In genomic region chr10:80435764-80436163, GRCm38 (mm10) we compare ENCODE assay signal across 10 mouse cellular contexts. TPM values are rescaled to one million over a fixed set of nuclear protein-coding genes. Genes with fewer than 3 reads are reported as not detected.
DNase-seq lines count a peak whose midpoint lies in the region; ATAC-seq and TF ChIP-seq lines count a peak whose summit lies in the region.
"Had no signal": no experiment of that assay in that cellular context is flagged by ENCODE, and none has a peak within 500 bp of the region (broad histone marks: within the 10 kb centered on the region; RNA-seq: fewer than 3 reads in every experiment).

No protein-coding gene starts in this region.

- peaks cover 3% of the 10 kb centered on the region for H3K27me3 ChIP-seq in megakaryocyte, embryonic 14.5 days (replicated peaks)
- no peaks in the 10 kb centered on the region for H3K27me3 ChIP-seq in embryonic facial prominence, embryonic 14.5 days (replicated peaks; ENCODE audit: control insufficient read depth, insufficient read depth, low read length)
- H3K27me3 ChIP-seq in liver, postnatal 0 days (ENCODE audit: insufficient read depth, low read length): no peaks in the 10 kb centered on the region

- intact Hi-C loops in left cerebral cortex, postnatal 10 days (cut with DNase I): loop anchor here (10.0 kb wide), 1 partner anchor 259 kb away; no protein-coding TSS in a partner anchor

- TF ChIP-seq EP300 in liver, postnatal 0 days (IDR thresholded peaks at IDR 0.05; ENCODE audit: low read depth): 0 out of 2 replicates have a peak, but pooled peaks have one; percentile 12

- 33% methylated on average over 7 of the region's 7 CpGs for WGBS in embryonic facial prominence, embryonic 14.5 days
- WGBS in liver, postnatal 0 days (ENCODE audit: insufficient replicate concordance): 32% methylated on average over 7 of the region's 7 CpGs

- 0 out of 2 replicates have a peak overlapping the region, but pooled peaks have one; percentile 8 for H3K9ac ChIP-seq in embryonic facial prominence, embryonic 14.5 days (ENCODE audit: low read depth, low read length)
- H3K9ac ChIP-seq in liver, postnatal 0 days (replicated peaks): peak overlapping the region; percentile 49; the same call in 1 of the 2 replicates

- peak overlapping the region; percentile 47 for H3K4me3 ChIP-seq in megakaryocyte, embryonic 14.5 days (replicated peaks)
- no peak overlapping the region for H3K4me3 ChIP-seq in embryonic facial prominence, embryonic 14.5 days (ENCODE audit: low read depth, low read length)
- no peak overlapping the region for H3K4me3 ChIP-seq in liver, postnatal 0 days (ENCODE audit: low read depth, low read length)
- H3K4me3 ChIP-seq: layer of hippocampus, adult 2 months had no signal

- 0 out of 2 replicates have a peak overlapping the region, but pooled peaks have one; percentile 10 for H3K4me2 ChIP-seq in embryonic facial prominence, embryonic 14.5 days (ENCODE audit: low read depth, low read length)
- peak overlapping the region; percentile 57 for H3K4me2 ChIP-seq in liver, postnatal 0 days (ENCODE audit: low read depth, low read length)

- no peak for TF ChIP-seq CTCF in liver, postnatal 0 days (IDR thresholded peaks at IDR 0.05; ENCODE audit: low read depth)

- peaks cover 5% of the 10 kb centered on the region for H3K36me3 ChIP-seq in megakaryocyte, embryonic 14.5 days (replicated peaks; ENCODE audit: low read length)
- H3K36me3 ChIP-seq in embryonic facial prominence, embryonic 14.5 days (ENCODE audit: control insufficient read depth, insufficient read depth, low read length): peaks cover 4% of the 10 kb centered on the region; the same call in 1 of the 2 replicates
- H3K36me3 ChIP-seq in liver, postnatal 0 days (replicated peaks; ENCODE audit: insufficient read depth, low read length): 0 out of 2 replicates have a peak, but pooled peaks cover 2% of the 10 kb centered on the region

- no peaks in the 10 kb centered on the region for H3K9me3 ChIP-seq in megakaryocyte, embryonic 14.5 days
- no peaks in the 10 kb centered on the region for H3K9me3 ChIP-seq in embryonic facial prominence, embryonic 14.5 days (ENCODE audit: control insufficient read depth, low read length)
- H3K9me3 ChIP-seq in liver, postnatal 0 days (ENCODE audit: low read length): no peaks in the 10 kb centered on the region

- no peak for ATAC-seq in megakaryocyte, adult 5-6 weeks (ENCODE audit: poor library complexity, severe bottlenecking)
- no peak for ATAC-seq in embryonic facial prominence, embryonic 14.5 days (ENCODE audit: low read depth)
- ATAC-seq in liver, postnatal 0 days: no peak

- H3K4me1 ChIP-seq in megakaryocyte, embryonic 14.5 days: peaks cover 80% of the 10 kb centered on the region
- peaks cover 22% of the 10 kb centered on the region for H3K4me1 ChIP-seq in embryonic facial prominence, embryonic 14.5 days (ENCODE audit: control insufficient read depth, insufficient read depth, low read length)
- H3K4me1 ChIP-seq in liver, postnatal 0 days (ENCODE audit: insufficient read depth): peaks cover 43% of the 10 kb centered on the region

- peak; percentile 39 for DNase-seq in adrenal gland, postnatal 10 days
- DNase-seq in adrenal gland, postnatal 14 days: no peak
- peak; percentile 45 for DNase-seq in embryonic facial prominence, embryonic 14.5 days (ENCODE audit: low spot score)
- DNase-seq in liver, postnatal 0 days: peak; percentile 63
- DNase-seq in right cerebral cortex, postnatal 10 days (ENCODE audit: low spot score in 2 of 2): no peak
- no peak for DNase-seq in left cerebral cortex, postnatal 10 days (ENCODE audit: extremely low spot score in 1 of 2, low spot score in 2 of 2)

- H3K27ac ChIP-seq in embryonic facial prominence, embryonic 14.5 days (replicated peaks; ENCODE audit: low read depth, low read length): no peak overlapping the region; the same call in 1 of the 2 replicates
- H3K27ac ChIP-seq in liver, postnatal 0 days (ENCODE audit: low read depth): peak overlapping the region; percentile 87
- H3K27ac ChIP-seq: layer of hippocampus, adult 2 months had no signal

RNA-seq across cellular contexts. Expression of gene Tcf3, which starts 2.3 kb away (rescaled TPM):
- total RNA-seq in adrenal gland, postnatal 10 days (2021): 10 to 100 TPM; 58.1 to 77.1 TPM
- total RNA-seq in adrenal gland, postnatal 14 days (2021): 54.4 and 61.8 TPM in 2 replicates
- 168 and 304 TPM in 2 replicates for polyA plus RNA-seq in megakaryocyte, embryonic 14.5 days (2012; ENCODE audit: insufficient read depth, low replicate concordance)
- 17.2 and 20.3 TPM in 2 replicates for total RNA-seq in megakaryocyte, adult 5-6 weeks (2015)
- total RNA-seq in megakaryocyte, adult 5-6 weeks (2017): 22.4 and 24.2 TPM in 2 replicates
- polyA plus RNA-seq in embryonic facial prominence, embryonic 14.5 days (2014; fragmentation: Nextera tagmentation; extraction: Ambion mirVana): 93.7 and 112 TPM in 2 replicates
- polyA plus RNA-seq in liver, postnatal 0 days (2015; fragmentation: Nextera tagmentation; extraction: Ambion mirVana): 28.2 and 29.5 TPM in 2 replicates
- 10 to 100 TPM; 29.6 to 31.1 TPM for total RNA-seq in left cerebral cortex, postnatal 10 days (2021)

RNA-seq across cellular contexts. Expression of gene Uqcr11, which starts 29.1 kb away (rescaled TPM):
- total RNA-seq in adrenal gland, postnatal 10 days (2021): 1,000 to 10,000 TPM; 1,321 to 1,365 TPM
- 1,202 and 1,279 TPM in 2 replicates for total RNA-seq in adrenal gland, postnatal 14 days (2021)
- polyA plus RNA-seq in megakaryocyte, embryonic 14.5 days (2012; ENCODE audit: insufficient read depth, low replicate concordance): 441 and 1,591 TPM in 2 replicates
- 107 and 108 TPM in 2 replicates for total RNA-seq in megakaryocyte, adult 5-6 weeks (2015)
- 122 and 129 TPM in 2 replicates for total RNA-seq in megakaryocyte, adult 5-6 weeks (2017)
- 751 and 879 TPM in 2 replicates for polyA plus RNA-seq in embryonic facial prominence, embryonic 14.5 days (2014; fragmentation: Nextera tagmentation; extraction: Ambion mirVana)
- 753 and 771 TPM in 2 replicates for polyA plus RNA-seq in liver, postnatal 0 days (2015; fragmentation: Nextera tagmentation; extraction: Ambion mirVana)
- total RNA-seq in left cerebral cortex, postnatal 10 days (2021): 100 to 1,000 TPM; 508 to 513 TPM

RNA-seq across cellular contexts. Expression of gene Mbd3, which starts 36.4 kb away (rescaled TPM):
- 100 to 1,000 TPM; 103 to 113 TPM for total RNA-seq in adrenal gland, postnatal 10 days (2021)
- 106 and 116 TPM in 2 replicates for total RNA-seq in adrenal gland, postnatal 14 days (2021)
- polyA plus RNA-seq in megakaryocyte, embryonic 14.5 days (2012; ENCODE audit: insufficient read depth, low replicate concordance): 199 and 247 TPM in 2 replicates
- 38.8 and 40.6 TPM in 2 replicates for total RNA-seq in megakaryocyte, adult 5-6 weeks (2015)
- total RNA-seq in megakaryocyte, adult 5-6 weeks (2017): 39.8 and 40.0 TPM in 2 replicates
- 164 and 186 TPM in 2 replicates for polyA plus RNA-seq in embryonic facial prominence, embryonic 14.5 days (2014; fragmentation: Nextera tagmentation; extraction: Ambion mirVana)
- polyA plus RNA-seq in liver, postnatal 0 days (2015; fragmentation: Nextera tagmentation; extraction: Ambion mirVana): 33.4 and 33.5 TPM in 2 replicates
- total RNA-seq in left cerebral cortex, postnatal 10 days (2021): 100 to 1,000 TPM; 121 to 124 TPM

RNA-seq across cellular contexts. Expression of gene Mex3d, which starts 48.3 kb away (rescaled TPM):
- total RNA-seq in adrenal gland, postnatal 10 days (2021): 10 to 100 TPM; 19.6 to 21.8 TPM
- total RNA-seq in adrenal gland, postnatal 14 days (2021): 21.8 and 22.8 TPM in 2 replicates
- 17.2 and 29.0 TPM in 2 replicates for polyA plus RNA-seq in megakaryocyte, embryonic 14.5 days (2012; ENCODE audit: insufficient read depth, low replicate concordance)
- 2.4 and 2.6 TPM in 2 replicates for total RNA-seq in megakaryocyte, adult 5-6 weeks (2015)
- 2.6 and 5.0 TPM in 2 replicates for total RNA-seq in megakaryocyte, adult 5-6 weeks (2017)
- polyA plus RNA-seq in embryonic facial prominence, embryonic 14.5 days (2014; fragmentation: Nextera tagmentation; extraction: Ambion mirVana): 6.2 and 6.4 TPM in 2 replicates
- 0.72 and 0.99 TPM in 2 replicates for polyA plus RNA-seq in liver, postnatal 0 days (2015; fragmentation: Nextera tagmentation; extraction: Ambion mirVana)
- total RNA-seq in left cerebral cortex, postnatal 10 days (2021): 10 to 100 TPM; 31.1 to 35.4 TPM

RNA-seq across cellular contexts. Expression of gene Onecut3, which starts 58.9 kb away (rescaled TPM):
- not detected for total RNA-seq in adrenal gland, postnatal 10 days (2021)
- total RNA-seq in adrenal gland, postnatal 14 days (2021): not detected in 2 replicates
- not detected in 2 replicates for polyA plus RNA-seq in megakaryocyte, embryonic 14.5 days (2012; ENCODE audit: insufficient read depth, low replicate concordance)
- not detected in 2 replicates for total RNA-seq in megakaryocyte, adult 5-6 weeks (2015)
- not detected in 2 replicates for total RNA-seq in megakaryocyte, adult 5-6 weeks (2017)
- not detected in 2 replicates for polyA plus RNA-seq in embryonic facial prominence, embryonic 14.5 days (2014; fragmentation: Nextera tagmentation; extraction: Ambion mirVana)
- polyA plus RNA-seq in liver, postnatal 0 days (2015; fragmentation: Nextera tagmentation; extraction: Ambion mirVana): not detected in 2 replicates
- not detected for total RNA-seq in left cerebral cortex, postnatal 10 days (2021)
- total RNA-seq: layer of hippocampus, adult 2 months had no signal
- polyA plus RNA-seq: cortical plate, adult 2 months had no signal

Comparison
In these comparisons a context has a peak if more than half of its experiments do, and no peak if none do; other contexts are left out.
1. DNase-seq: peak in adrenal gland, postnatal 10 days (single experiment), embryonic facial prominence, embryonic 14.5 days (single experiment) and liver, postnatal 0 days (single experiment); none in adrenal gland, postnatal 14 days (single experiment), right cerebral cortex, postnatal 10 days (0 of 2) and left cerebral cortex, postnatal 10 days (0 of 2).